Mouse (Mus musculus): ENCODE data around the gene Hmgcl. TPM values are rescaled to one million over a fixed set of nuclear protein-coding genes. Genes with fewer than 3 reads are reported as not detected.

The Hmgcl gene
- 43.5 and 49.8 TPM in 2 replicates for polyA plus RNA-seq (2012; rRNA removed)

GRCm38 (mm10) chr4:135946278-135946658 is at the start of gene Hmgcl:
TSS of gene Hmgcl (plus strand) at chr4:135946448.
- TF ChIP-seq POLR2A (IDR thresholded peaks at IDR 0.05; ENCODE audit: borderline replicate concordance, extremely low read depth, insufficient read depth, insufficient read length, poor library complexity, severe bottlenecking) (peak; percentile 52; the same call in 1 of the 2 replicates), CTCF (IDR thresholded peaks at IDR 0.05; ENCODE audit: borderline replicate concordance, extremely low read depth, insufficient read depth, insufficient read length) (no peak)
- DNase-seq (ENCODE audit: low read depth): peak; percentile 97

GRCm38 (mm10) chr4:135898380-135899049 is 47.7 kb upstream of the Hmgcl start:
- TF ChIP-seq POLR2A (IDR thresholded peaks at IDR 0.05; ENCODE audit: borderline replicate concordance, extremely low read depth, insufficient read depth, insufficient read length, poor library complexity, severe bottlenecking): no peak
- no peak for TF ChIP-seq CTCF (IDR thresholded peaks at IDR 0.05; ENCODE audit: borderline replicate concordance, extremely low read depth, insufficient read depth, insufficient read length)
- DNase-seq (ENCODE audit: low read depth): no peak

GRCm38 (mm10) chr4:135899050-135899448 is 47.2 kb upstream of the Hmgcl start:
- DNase-seq (ENCODE audit: low read depth): no peak
- TF ChIP-seq POLR2A (IDR thresholded peaks at IDR 0.05; ENCODE audit: borderline replicate concordance, extremely low read depth, insufficient read depth, insufficient read length, poor library complexity, severe bottlenecking): no peak

GRCm38 (mm10) chr4:135900008-135900407 is 46.2 kb upstream of the Hmgcl start:
- TF ChIP-seq POLR2A (IDR thresholded peaks at IDR 0.05; ENCODE audit: borderline replicate concordance, extremely low read depth, insufficient read depth, insufficient read length, poor library complexity, severe bottlenecking): no peak
- DNase-seq (ENCODE audit: low read depth): no peak

- no peak for DNase-seq (ENCODE audit: low read depth)
- TF ChIP-seq POLR2A (IDR thresholded peaks at IDR 0.05; ENCODE audit: borderline replicate concordance, extremely low read depth, insufficient read depth, insufficient read length, poor library complexity, severe bottlenecking): no peak
- TF ChIP-seq CTCF (IDR thresholded peaks at IDR 0.05; ENCODE audit: borderline replicate concordance, extremely low read depth, insufficient read depth, insufficient read length): no peak
Measured at GRCm38 (mm10) chr4:135902606-135903242, 43.5 kb upstream of the Hmgcl start.

- no peak for TF ChIP-seq POLR2A (IDR thresholded peaks at IDR 0.05; ENCODE audit: borderline replicate concordance, extremely low read depth, insufficient read depth, insufficient read length, poor library complexity, severe bottlenecking)
- no peak for TF ChIP-seq CTCF (IDR thresholded peaks at IDR 0.05; ENCODE audit: borderline replicate concordance, extremely low read depth, insufficient read depth, insufficient read length)
- DNase-seq (ENCODE audit: low read depth): no peak
Measured at GRCm38 (mm10) chr4:135904810-135905209, 41.4 kb upstream of the Hmgcl start.

- TF ChIP-seq POLR2A (IDR thresholded peaks at IDR 0.05; ENCODE audit: borderline replicate concordance, extremely low read depth, insufficient read depth, insufficient read length, poor library complexity, severe bottlenecking) (no peak), CTCF (IDR thresholded peaks at IDR 0.05; ENCODE audit: borderline replicate concordance, extremely low read depth, insufficient read depth, insufficient read length) (no peak)
- DNase-seq (ENCODE audit: low read depth): no peak
Measured at GRCm38 (mm10) chr4:135906633-135907032, 39.6 kb upstream of the Hmgcl start.

- DNase-seq (ENCODE audit: low read depth): no peak
- no peak for TF ChIP-seq CTCF (IDR thresholded peaks at IDR 0.05; ENCODE audit: borderline replicate concordance, extremely low read depth, insufficient read depth, insufficient read length)
- TF ChIP-seq POLR2A (IDR thresholded peaks at IDR 0.05; ENCODE audit: borderline replicate concordance, extremely low read depth, insufficient read depth, insufficient read length, poor library complexity, severe bottlenecking): no peak
Measured at GRCm38 (mm10) chr4:135909326-135910066, 36.8 kb upstream of the Hmgcl start.

- DNase-seq (ENCODE audit: low read depth): no peak
- TF ChIP-seq POLR2A (IDR thresholded peaks at IDR 0.05; ENCODE audit: borderline replicate concordance, extremely low read depth, insufficient read depth, insufficient read length, poor library complexity, severe bottlenecking) (no peak), CTCF (IDR thresholded peaks at IDR 0.05; ENCODE audit: borderline replicate concordance, extremely low read depth, insufficient read depth, insufficient read length) (no peak)
Measured at GRCm38 (mm10) chr4:135911531-135911930, 34.7 kb upstream of the Hmgcl start.

GRCm38 (mm10) chr4:135912164-135912563 is 34.1 kb upstream of the Hmgcl start:
- DNase-seq (ENCODE audit: low read depth): peak; percentile 48
- TF ChIP-seq POLR2A (IDR thresholded peaks at IDR 0.05; ENCODE audit: borderline replicate concordance, extremely low read depth, insufficient read depth, insufficient read length, poor library complexity, severe bottlenecking) (no peak), CTCF (IDR thresholded peaks at IDR 0.05; ENCODE audit: borderline replicate concordance, extremely low read depth, insufficient read depth, insufficient read length) (no peak)

GRCm38 (mm10) chr4:135912835-135913234 is 33.4 kb upstream of the Hmgcl start:
- DNase-seq (ENCODE audit: low read depth): peak; percentile 79
- TF ChIP-seq POLR2A (IDR thresholded peaks at IDR 0.05; ENCODE audit: borderline replicate concordance, extremely low read depth, insufficient read depth, insufficient read length, poor library complexity, severe bottlenecking) (no peak), CTCF (IDR thresholded peaks at IDR 0.05; ENCODE audit: borderline replicate concordance, extremely low read depth, insufficient read depth, insufficient read length) (no peak)

Data from brain, embryonic 14.5 days (tissue).